Mouse (Mus musculus): ENCODE results near the gene Tmem186. TPM values are rescaled to one million over a fixed set of nuclear protein-coding genes. Genes with fewer than 3 reads are reported as not detected.

Gene Tmem186
- polyA plus RNA-seq, 1 experiment: 13.4 TPM

GRCm38 (mm10) chr16:8667814-8668213, 30.3 kb upstream of the Tmem186 start:
- 67% methylated on average over 4 of the region's 4 CpGs for WGBS
- DNase-seq: no peak
- Histone ChIP-seq H3K36me3 (ENCODE audit: control insufficient read depth, insufficient read depth, low read length) (no peaks in the 10 kb centered on the region), H3K4me1 (ENCODE audit: control insufficient read depth, insufficient read depth, low read length) (peaks cover 18% of the 10 kb centered on the region), H3K27me3 (replicated peaks; ENCODE audit: control insufficient read depth, insufficient read depth, low read length) (no peaks in the 10 kb centered on the region), H3K27ac (ENCODE audit: insufficient read depth, low read depth, low read length) (0 out of 2 replicates have a peak overlapping the region, but pooled peaks have one; percentile 12), H3K4me3 (ENCODE audit: insufficient read depth, low read depth, low read length) (no peak overlapping the region)
- no peak for TF ChIP-seq CTCF (conservative IDR thresholded peaks at IDR 0.05; ENCODE audit: insufficient read depth, insufficient read length, low read depth, low read length)

GRCm38 (mm10) chr16:8667261-8667660, 29.7 kb upstream of the Tmem186 start:
- DNase-seq: peak; percentile 35
- H3K4me1 ChIP-seq (ENCODE audit: control insufficient read depth, insufficient read depth, low read length): peaks cover 18% of the 10 kb centered on the region

DNA sequence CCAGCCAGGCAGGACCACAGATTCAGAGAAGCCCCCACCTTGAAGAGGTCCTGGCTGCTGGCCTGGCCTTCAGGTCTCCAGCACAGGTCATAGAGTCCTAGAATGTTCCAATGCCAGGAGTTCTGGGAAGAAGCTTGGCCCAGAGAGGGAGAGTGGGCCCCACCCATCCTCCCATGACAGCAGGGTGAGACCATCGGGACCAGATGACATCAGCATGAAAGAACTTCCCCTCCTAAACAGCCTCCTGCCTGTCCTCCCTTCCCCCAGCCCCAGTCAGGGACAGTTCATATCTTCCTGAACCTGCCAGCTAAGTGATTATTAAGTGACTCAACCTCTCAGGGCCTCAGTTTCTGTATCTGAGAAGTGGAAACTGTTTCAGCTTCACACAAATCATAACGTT, 28.9 kb upstream of the Tmem186 start:
- no peak overlapping the region for H3K4me3 ChIP-seq (ENCODE audit: insufficient read depth, low read depth, low read length)
- no peaks in the 10 kb centered on the region for H3K36me3 ChIP-seq (ENCODE audit: control insufficient read depth, insufficient read depth, low read length)
- TF ChIP-seq CTCF (conservative IDR thresholded peaks at IDR 0.05; ENCODE audit: insufficient read depth, insufficient read length, low read depth, low read length): no peak
- no peak for TF ChIP-seq POLR2A (IDR thresholded peaks at IDR 0.05; ENCODE audit: low read depth, low read length)
- WGBS: 46% methylated on average over 2 of the region's 2 CpGs
- no peaks in the 10 kb centered on the region for H3K27me3 ChIP-seq (replicated peaks; ENCODE audit: control insufficient read depth, insufficient read depth, low read length)
- peak overlapping the region; percentile 56 for H3K27ac ChIP-seq (ENCODE audit: insufficient read depth, low read depth, low read length)
- peaks cover 18% of the 10 kb centered on the region for H3K4me1 ChIP-seq (ENCODE audit: control insufficient read depth, insufficient read depth, low read length)
- DNase-seq: peak; percentile 84

More at GRCm38 (mm10) chr16:8667261-8667660, 29.7 kb upstream of the Tmem186 start:
- WGBS: 51% methylated on average over 7 of the region's 7 CpGs
- TF ChIP-seq CTCF (conservative IDR thresholded peaks at IDR 0.05; ENCODE audit: insufficient read depth, insufficient read length, low read depth, low read length): no peak
- TF ChIP-seq POLR2A (IDR thresholded peaks at IDR 0.05; ENCODE audit: low read depth, low read length): no peak
- Histone ChIP-seq H3K27me3 (replicated peaks; ENCODE audit: control insufficient read depth, insufficient read depth, low read length) (no peaks in the 10 kb centered on the region), H3K4me3 (ENCODE audit: insufficient read depth, low read depth, low read length) (no peak overlapping the region), H3K36me3 (ENCODE audit: control insufficient read depth, insufficient read depth, low read length) (no peaks in the 10 kb centered on the region), H3K27ac (ENCODE audit: insufficient read depth, low read depth, low read length) (peak overlapping the region; percentile 12; the same call in 1 of the 2 replicates)

DNA sequence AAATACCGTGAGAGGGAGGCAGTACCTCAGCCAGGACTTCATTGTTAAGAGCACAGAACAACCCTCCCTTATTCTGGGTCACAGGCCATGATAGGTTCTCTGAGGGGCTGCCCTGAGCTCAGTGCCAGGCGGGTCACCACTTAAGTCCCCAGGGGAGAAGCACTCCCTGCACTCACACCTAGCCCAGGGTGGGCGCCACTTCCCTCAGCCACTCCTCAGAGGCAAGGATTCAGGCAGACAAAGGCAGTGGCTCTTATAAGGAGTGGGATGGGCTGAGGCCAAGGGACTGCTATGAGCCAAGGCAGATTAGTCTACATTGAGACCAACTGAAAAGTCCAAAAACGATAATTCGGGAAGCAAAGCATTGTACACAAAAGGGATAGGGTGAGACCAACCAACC, 27.9 kb upstream of the Tmem186 start:
- peaks cover 13% of the 10 kb centered on the region for H3K4me1 ChIP-seq (ENCODE audit: control insufficient read depth, insufficient read depth, low read length)
- no peak overlapping the region for H3K4me3 ChIP-seq (ENCODE audit: insufficient read depth, low read depth, low read length)
- TF ChIP-seq CTCF (conservative IDR thresholded peaks at IDR 0.05; ENCODE audit: insufficient read depth, insufficient read length, low read depth, low read length): no peak
- no peak for TF ChIP-seq POLR2A (IDR thresholded peaks at IDR 0.05; ENCODE audit: low read depth, low read length)
- DNase-seq: no peak
- H3K27ac ChIP-seq (ENCODE audit: insufficient read depth, low read depth, low read length): no peak overlapping the region
- 78% methylated on average over 5 of the region's 5 CpGs for WGBS
- H3K36me3 ChIP-seq (ENCODE audit: control insufficient read depth, insufficient read depth, low read length): no peaks in the 10 kb centered on the region
- no peaks in the 10 kb centered on the region for H3K27me3 ChIP-seq (replicated peaks; ENCODE audit: control insufficient read depth, insufficient read depth, low read length)

- Histone ChIP-seq H3K27me3 (replicated peaks; ENCODE audit: control insufficient read depth, insufficient read depth, low read length) (no peaks in the 10 kb centered on the region), H3K27ac (ENCODE audit: insufficient read depth, low read depth, low read length) (peak overlapping the region; percentile 62), H3K36me3 (ENCODE audit: control insufficient read depth, insufficient read depth, low read length) (no peaks in the 10 kb centered on the region), H3K4me1 (ENCODE audit: control insufficient read depth, insufficient read depth, low read length) (peaks cover 14% of the 10 kb centered on the region), H3K4me3 (ENCODE audit: insufficient read depth, low read depth, low read length) (no peak overlapping the region)
- DNase-seq: peak; percentile 73
- 53% methylated on average over 24 of the region's 24 CpGs for WGBS
- TF ChIP-seq POLR2A (IDR thresholded peaks at IDR 0.05; ENCODE audit: low read depth, low read length) (no peak), CTCF (conservative IDR thresholded peaks at IDR 0.05; ENCODE audit: insufficient read depth, insufficient read length, low read depth, low read length) (no peak)
Measured at GRCm38 (mm10) chr16:8663606-8664539, 26.4 kb upstream of the Tmem186 start.

- Histone ChIP-seq H3K4me1 (ENCODE audit: control insufficient read depth, insufficient read depth, low read length) (peaks cover 17% of the 10 kb centered on the region), H3K27ac (ENCODE audit: insufficient read depth, low read depth, low read length) (peak overlapping the region; percentile 62), H3K27me3 (replicated peaks; ENCODE audit: control insufficient read depth, insufficient read depth, low read length) (no peaks in the 10 kb centered on the region), H3K4me3 (ENCODE audit: insufficient read depth, low read depth, low read length) (no peak overlapping the region), H3K36me3 (ENCODE audit: control insufficient read depth, insufficient read depth, low read length) (no peaks in the 10 kb centered on the region)
- peak; percentile 51 for DNase-seq
- no peak for TF ChIP-seq POLR2A (IDR thresholded peaks at IDR 0.05; ENCODE audit: low read depth, low read length)
- TF ChIP-seq CTCF (conservative IDR thresholded peaks at IDR 0.05; ENCODE audit: insufficient read depth, insufficient read length, low read depth, low read length): no peak
- 76% methylated on average over 2 of the region's 2 CpGs for WGBS
Measured at GRCm38 (mm10) chr16:8663022-8663421, 25.5 kb upstream of the Tmem186 start.

DNA sequence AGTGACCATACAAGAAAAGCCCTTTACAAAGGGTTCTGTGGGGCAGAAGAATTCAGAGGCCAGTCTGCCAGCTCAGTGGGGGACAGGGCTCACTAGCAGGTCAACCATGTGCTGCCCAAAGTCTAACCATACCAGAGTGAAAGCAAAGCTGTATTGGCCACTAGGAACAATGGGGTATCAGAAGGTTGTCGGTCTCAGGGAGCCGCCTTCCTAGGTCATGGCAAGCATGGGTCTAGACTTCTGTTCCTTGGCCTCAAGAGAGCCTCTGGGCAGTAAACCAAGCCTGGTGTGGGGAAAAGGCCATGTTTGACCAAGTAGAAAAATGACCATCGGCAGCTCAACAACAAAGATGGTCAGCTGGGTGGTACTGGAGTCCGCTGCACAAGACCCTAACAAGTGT, 21.3 kb upstream of the Tmem186 start:
- H3K36me3 ChIP-seq (ENCODE audit: control insufficient read depth, insufficient read depth, low read length): no peaks in the 10 kb centered on the region
- WGBS: 79% methylated on average over 4 of the region's 4 CpGs
- no peak overlapping the region for H3K4me3 ChIP-seq (ENCODE audit: insufficient read depth, low read depth, low read length)
- H3K27ac ChIP-seq (ENCODE audit: insufficient read depth, low read depth, low read length): no peak overlapping the region
- H3K4me1 ChIP-seq (ENCODE audit: control insufficient read depth, insufficient read depth, low read length): peaks cover 9% of the 10 kb centered on the region; the same call in 1 of the 2 replicates
- TF ChIP-seq CTCF (conservative IDR thresholded peaks at IDR 0.05; ENCODE audit: insufficient read depth, insufficient read length, low read depth, low read length) (no peak), POLR2A (IDR thresholded peaks at IDR 0.05; ENCODE audit: low read depth, low read length) (no peak)
- DNase-seq: peak; percentile 75
- H3K27me3 ChIP-seq (replicated peaks; ENCODE audit: control insufficient read depth, insufficient read depth, low read length): no peaks in the 10 kb centered on the region
